Mouse (Mus musculus) testis, adult 2 months (tissue): ENCODE data around the gene Cend1.

Source experiments
- CTCF ChIP-seq: fragments of 200-500 bp; IDR thresholded peaks from 2 replicates; pipeline ENCODE4 v1.5.1; 2012; ENCODE audit warnings: low read depth, mild to moderate bottlenecking, inconsistent platforms, low read length, moderate library complexity; ENCODE audit not compliant: control insufficient read depth, insufficient read depth, insufficient replicate concordance
- POLR2A ChIP-seq: fragments of 200-500 bp; IDR thresholded peaks from 2 replicates; pipeline ENCODE4 v1.6.1; 2012; ENCODE audit warnings: low read depth, mild to moderate bottlenecking, inconsistent platforms, low read length, moderate library complexity; ENCODE audit not compliant: control insufficient read depth

DNA sequence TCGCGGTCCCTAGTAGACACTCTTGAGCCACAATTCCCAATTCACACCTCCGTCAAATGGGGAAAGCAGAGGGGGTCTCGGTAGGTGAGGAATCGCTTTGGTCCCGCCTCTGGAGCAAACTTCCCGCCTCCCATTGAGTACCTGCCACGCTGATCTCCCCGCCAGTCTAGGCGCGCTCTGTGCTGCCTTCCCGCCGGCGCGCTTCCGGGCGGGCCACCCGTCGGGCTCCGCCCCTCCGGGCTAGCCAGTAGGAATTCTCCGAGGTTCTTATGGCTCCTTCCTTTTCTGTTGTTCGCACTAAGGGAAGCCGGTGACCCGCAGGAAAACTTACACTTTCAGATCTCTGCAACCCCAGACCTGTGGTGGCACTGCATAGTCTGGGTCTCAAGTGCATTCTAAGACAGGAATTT is 14.5 kb upstream of the Cend1 start, which contains the start of gene Pidd1:
- TF ChIP-seq POLR2A, result no peak
- TF ChIP-seq CTCF, result no peak
